Mouse (Mus musculus) G1E (cell line): ENCODE data around the gene Dab1. TPM values are rescaled to one million over a fixed set of nuclear protein-coding genes. Genes with fewer than 3 reads are reported as not detected.

Source experiments
- ATAC-seq: 2 replicates; pipeline ENCODE4 v1.8.0; 2016; ENCODE audit warnings: mild to moderate bottlenecking; ENCODE audit not compliant: insufficient number of reproducible peaks, poor library complexity, low FRiP score, severe bottlenecking; ENCODE audit errors: extremely low read depth
- DNase-seq: peaks from one replicate; pipeline ENCODE4 v3.0.0; 2012; ENCODE audit warnings: low spot score
- H3K27me3 ChIP-seq: 2 replicates; pipeline ENCODE4 v1.6.1; 2012; ENCODE audit warnings: mild to moderate bottlenecking, low read length, inconsistent platforms; ENCODE audit not compliant: insufficient read depth
- H3K36me3 ChIP-seq: replicated peaks from 2 replicates; pipeline ENCODE3; 2012; ENCODE audit warnings: mild to moderate bottlenecking, inconsistent platforms
- H3K4me1 ChIP-seq: 2 replicates; pipeline ENCODE4 v1.6.1; 2012; ENCODE audit warnings: low read depth, low read length, inconsistent platforms, mixed read lengths; ENCODE audit not compliant: insufficient read depth
- H3K4me3 ChIP-seq: 2 replicates; pipeline ENCODE4 v1.5.1; 2012; ENCODE audit warnings: low read depth, mild to moderate bottlenecking, inconsistent platforms, low read length, moderate library complexity, mixed read lengths
- H3K9me3 ChIP-seq: replicated peaks from 2 replicates; pipeline ENCODE4 v1.6.1; 2012; ENCODE audit warnings: inconsistent platforms
- CTCF ChIP-seq: IDR thresholded peaks from 2 replicates; pipeline ENCODE4 v1.5.1; 2012; ENCODE audit warnings: low read depth, low read length, inconsistent platforms, mixed read lengths
- GATA1 ChIP-seq: IDR thresholded peaks from 2 replicates; pipeline ENCODE4 v1.6.1; 2012; ENCODE audit warnings: borderline replicate concordance, low read length, inconsistent platforms, mixed read lengths
- GATA2 ChIP-seq: IDR thresholded peaks from 2 replicates; pipeline ENCODE4 v1.6.1; 2012; ENCODE audit warnings: low read depth, low read length, inconsistent platforms, borderline replicate concordance
- POLR2AphosphoS5 ChIP-seq: IDR thresholded peaks from 2 replicates; pipeline ENCODE4 v1.6.1; 2012; ENCODE audit warnings: low read depth, low read length, inconsistent platforms; ENCODE audit not compliant: insufficient replicate concordance
- TAL1 ChIP-seq: conservative IDR thresholded peaks from 2 replicates; pipeline ENCODE4 v1.6.1; 2012; ENCODE audit warnings: low read depth, low read length, inconsistent platforms, mixed read lengths
- polyA plus RNA-seq: library from polyadenylated mRNA; stranded (reverse); fragments of >175 nt; gene quantifications from 2 replicates; pipeline ENCODE4 v1.2.3, GENCODE M21; 2012
- total RNA-seq, 2 experiments: library from RNA; stranded (forward) in 1 of 2; stranded (reverse) in 1 of 2; fragments of 200-1000 nt in 1 of 2; fragments of >200 nt in 1 of 2; fragmentation: Nextera tagmentation in 1 of 2; gene quantifications; 2 replicates each; pipeline ENCODE4 v1.2.3; 2014 to 2017

Dab1 gene
- total and polyA plus RNA-seq, 3 experiments, result 0.16 TPM; not detected in 2

GRCm38 (mm10) chr4:104302996-104303652 lies 684.0 kb downstream of the Dab1 start:
- TF ChIP-seq CTCF (no peak), POLR2AphosphoS5 (no peak), GATA2 (no peak), GATA1 (no peak)

DNA sequence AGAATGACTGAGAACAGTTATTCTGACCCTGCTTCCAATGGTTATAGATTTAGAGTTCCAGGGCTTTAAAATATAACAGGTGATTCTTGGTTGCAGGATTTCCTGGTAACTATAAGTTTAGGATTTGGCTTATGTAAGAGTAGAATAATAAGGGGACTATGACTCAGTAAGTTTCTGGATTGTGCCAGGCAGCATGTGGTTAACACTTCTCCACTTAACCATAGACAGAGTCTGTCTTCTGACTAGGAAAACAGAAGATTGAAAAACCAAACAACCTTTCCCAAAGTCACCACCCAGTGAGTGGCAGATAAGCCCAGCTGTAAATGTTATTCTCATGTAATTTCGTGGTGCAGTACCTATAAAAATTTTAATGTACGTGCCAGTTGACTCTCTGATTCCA lies 688.6 kb downstream of the Dab1 start:
- no peak overlapping the region for H3K4me3 ChIP-seq
- TF ChIP-seq POLR2AphosphoS5 (no peak), CTCF (no peak), GATA2 (no peak), TAL1 (no peak), GATA1 (no peak)
- no peaks in the 10 kb centered on the region for H3K36me3 ChIP-seq
- no peaks in the 10 kb centered on the region for H3K4me1 ChIP-seq
- peaks cover 23% of the 10 kb centered on the region for H3K9me3 ChIP-seq
- ATAC-seq (no peak), DNase-seq (no peak)
- no peaks in the 10 kb centered on the region for H3K27me3 ChIP-seq

More at GRCm38 (mm10) chr4:104302996-104303652, 684.0 kb downstream of the Dab1 start:
- Histone ChIP-seq H3K27me3 (no peaks in the 10 kb centered on the region), H3K36me3 (no peaks in the 10 kb centered on the region), H3K4me3 (no peak overlapping the region), H3K9me3 (peaks cover 26% of the 10 kb centered on the region), H3K4me1 (no peaks in the 10 kb centered on the region)
- no peak for ATAC-seq
- no peak for DNase-seq

- ATAC-seq (no peak), DNase-seq (no peak)
- H3K27me3 ChIP-seq, result no peaks in the 10 kb centered on the region
- no peaks in the 10 kb centered on the region for H3K4me1 ChIP-seq
- H3K4me3 ChIP-seq, result no peak overlapping the region
- no peaks in the 10 kb centered on the region for H3K36me3 ChIP-seq
- peaks cover 25% of the 10 kb centered on the region for H3K9me3 ChIP-seq
- TF ChIP-seq GATA1 (no peak), CTCF (no peak), POLR2AphosphoS5 (no peak), TAL1 (no peak), GATA2 (no peak)
These were observed 707.1 kb downstream of the Dab1 start for GRCm38 (mm10) chr4:104326221-104326620.

DNA sequence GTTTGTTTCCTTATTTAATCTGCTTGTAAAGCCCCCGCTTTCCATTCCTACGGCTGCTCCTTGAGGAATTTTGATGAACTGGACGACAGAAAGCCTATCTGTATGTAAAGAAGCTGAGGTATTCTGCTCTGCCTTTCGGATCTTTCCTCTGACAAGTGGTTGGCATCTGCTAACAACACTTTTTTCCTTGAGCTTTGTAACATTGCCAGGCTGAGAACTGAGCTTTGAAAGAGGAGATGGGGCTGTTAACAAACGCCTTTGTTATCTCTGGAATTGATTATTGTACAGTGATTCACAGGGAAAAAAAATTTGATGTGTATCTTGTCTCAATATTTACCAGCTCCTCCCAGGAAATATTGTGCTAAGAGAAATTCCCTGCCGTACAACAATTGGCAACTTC lies 712.7 kb downstream of the Dab1 start:
- H3K27me3 ChIP-seq, result no peaks in the 10 kb centered on the region
- H3K9me3 ChIP-seq, result peaks cover 23% of the 10 kb centered on the region
- H3K4me3 ChIP-seq, result no peak overlapping the region
- ATAC-seq (no peak), DNase-seq (no peak)
- H3K36me3 ChIP-seq, result no peaks in the 10 kb centered on the region
- TF ChIP-seq TAL1 (no peak), GATA1 (no peak), CTCF (no peak), GATA2 (no peak), POLR2AphosphoS5 (no peak)
- no peaks in the 10 kb centered on the region for H3K4me1 ChIP-seq

GRCm38 (mm10) chr4:104332399-104332798 lies 713.2 kb downstream of the Dab1 start:
- TF ChIP-seq TAL1, result no peak
- TF ChIP-seq CTCF, result no peak
- no peak for TF ChIP-seq POLR2AphosphoS5
- TF ChIP-seq GATA1, result no peak
- TF ChIP-seq GATA2, result no peak
- no peaks in the 10 kb centered on the region for H3K27me3 ChIP-seq
- no peaks in the 10 kb centered on the region for H3K36me3 ChIP-seq
- DNase-seq (no peak), ATAC-seq (no peak)
- H3K4me1 ChIP-seq, result no peaks in the 10 kb centered on the region
- peaks cover 25% of the 10 kb centered on the region for H3K9me3 ChIP-seq
- no peak overlapping the region for H3K4me3 ChIP-seq

DNA sequence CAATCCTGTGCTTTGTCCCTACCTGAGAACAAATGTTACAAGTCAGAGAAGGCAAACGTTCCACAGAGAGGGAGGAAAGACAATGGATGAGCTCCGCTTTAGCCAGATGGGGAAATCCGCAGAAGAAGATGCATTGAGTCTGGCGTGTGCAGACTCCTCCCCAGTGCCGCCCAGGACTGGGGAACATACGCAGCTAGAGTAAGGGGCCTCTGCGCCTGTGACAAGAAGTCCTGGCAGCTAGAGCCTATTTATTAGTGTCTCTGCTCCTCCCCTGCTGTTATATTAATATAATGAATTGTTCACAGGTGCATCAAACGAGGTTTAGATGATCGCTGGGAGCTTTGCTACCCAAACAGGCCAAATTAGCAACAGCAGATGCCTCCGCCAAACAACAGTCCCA lies 718.1 kb downstream of the Dab1 start:
- no peak for TF ChIP-seq GATA2
- Histone ChIP-seq H3K9me3 (peaks cover 28% of the 10 kb centered on the region), H3K36me3 (no peaks in the 10 kb centered on the region), H3K4me1 (no peaks in the 10 kb centered on the region), H3K27me3 (no peaks in the 10 kb centered on the region), H3K4me3 (no peak overlapping the region)
- ATAC-seq (no peak), DNase-seq (no peak)

DNA sequence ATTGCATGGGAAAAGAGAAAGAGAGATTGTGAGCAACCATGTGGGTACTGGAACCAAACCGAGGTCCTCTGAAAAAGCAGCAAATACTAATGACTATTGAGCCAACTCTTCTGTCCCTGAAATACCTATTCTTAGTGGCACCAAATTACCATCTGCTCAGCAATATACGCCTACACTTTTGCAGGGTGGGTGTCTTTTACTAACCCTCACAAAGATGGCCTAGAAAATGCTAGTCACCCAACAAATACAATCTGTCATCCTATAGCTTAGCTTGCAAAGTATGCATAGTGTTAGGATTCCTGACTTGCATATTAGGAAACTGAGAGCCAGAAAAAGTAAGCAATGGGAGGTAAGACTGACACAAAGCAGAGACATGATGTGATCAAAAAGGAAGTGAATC lies 719.2 kb downstream of the Dab1 start:
- no peak for TF ChIP-seq POLR2AphosphoS5
- no peak for TF ChIP-seq TAL1
- no peak for TF ChIP-seq CTCF
- no peak for TF ChIP-seq GATA1
- no peak for TF ChIP-seq GATA2
- no peak overlapping the region for H3K4me3 ChIP-seq
- no peaks in the 10 kb centered on the region for H3K27me3 ChIP-seq
- H3K4me1 ChIP-seq, result no peaks in the 10 kb centered on the region
- ATAC-seq (no peak), DNase-seq (no peak)
- H3K9me3 ChIP-seq, result peaks cover 26% of the 10 kb centered on the region
- H3K36me3 ChIP-seq, result no peaks in the 10 kb centered on the region
